Mouse (Mus musculus) adipocyte (in vitro differentiated cells): ENCODE measurements at regions not wholly inside any gene's neighbourhood (a gene's known extent, or its start where the extent isn't known, plus 50 kb on each side); places are given as distances from the start of the nearest gene placed in this dataset.
A peak's percentile ranks its signal among the peaks of the same experiment; 100 is the strongest.

ENCODE experiments used
- DNase-seq: peaks from one replicate; pipeline ENCODE4 v3.0.0-alpha.2; 2016; ENCODE audit warnings: low spot score

DNA sequence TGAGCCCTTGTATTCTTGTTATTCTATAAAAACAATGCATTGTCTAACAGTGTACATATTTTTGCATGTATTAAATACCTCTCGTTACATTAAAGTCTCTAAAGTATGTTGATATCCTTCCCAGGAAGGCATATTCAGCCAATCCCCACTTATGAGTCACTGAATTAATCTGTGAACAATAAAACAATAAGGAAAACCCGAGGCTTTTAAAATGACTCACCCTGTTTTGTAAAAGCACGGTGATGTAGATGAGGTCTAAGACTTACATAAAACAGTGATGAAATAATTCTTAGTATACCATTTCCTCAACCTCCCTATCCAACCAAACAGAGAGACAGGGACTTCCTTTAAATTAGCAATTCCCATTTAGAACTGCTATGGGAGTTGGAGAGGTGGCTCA lies 95.8 kb downstream of the Asb7 start:
- DNase-seq, result no peak

DNA sequence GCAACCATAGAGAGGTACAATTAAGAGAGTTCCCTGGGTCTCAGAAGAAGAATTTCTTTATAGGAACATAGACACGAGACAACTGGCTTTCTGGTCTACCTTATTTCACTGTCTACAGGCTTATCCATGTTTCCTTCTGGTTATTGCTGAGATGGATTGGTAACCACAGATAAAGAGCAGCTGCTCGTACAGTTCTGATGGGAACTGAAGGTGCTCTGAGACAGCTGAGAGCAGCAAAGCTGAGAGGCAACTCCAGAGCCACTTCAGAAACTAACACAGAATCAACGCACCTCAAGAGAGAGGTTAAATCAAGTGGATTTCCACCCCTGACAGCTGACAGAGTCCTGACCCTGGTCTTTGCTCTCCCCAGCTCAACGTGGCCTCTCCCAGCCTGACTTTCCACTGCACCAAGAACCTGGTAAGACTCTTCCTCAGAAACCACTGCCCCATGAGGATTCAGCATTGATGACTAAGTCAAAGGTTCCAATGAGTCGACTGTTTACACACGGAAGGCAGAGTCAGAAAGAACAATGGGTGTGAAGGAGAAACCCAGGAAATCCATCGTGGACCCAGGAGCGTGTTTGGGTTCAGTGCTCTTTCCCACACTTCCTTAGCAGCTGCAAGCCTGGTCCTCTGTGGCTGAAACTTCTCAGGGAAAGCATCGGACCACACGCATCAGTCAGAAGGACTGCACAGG lies 97.7 kb downstream of the Asb7 start:
- DNase-seq, result no peak

GRCm38 (mm10) chr7:66586511-66586910 lies 102.9 kb downstream of the Asb7 start:
- peak; percentile 43 for DNase-seq

DNA sequence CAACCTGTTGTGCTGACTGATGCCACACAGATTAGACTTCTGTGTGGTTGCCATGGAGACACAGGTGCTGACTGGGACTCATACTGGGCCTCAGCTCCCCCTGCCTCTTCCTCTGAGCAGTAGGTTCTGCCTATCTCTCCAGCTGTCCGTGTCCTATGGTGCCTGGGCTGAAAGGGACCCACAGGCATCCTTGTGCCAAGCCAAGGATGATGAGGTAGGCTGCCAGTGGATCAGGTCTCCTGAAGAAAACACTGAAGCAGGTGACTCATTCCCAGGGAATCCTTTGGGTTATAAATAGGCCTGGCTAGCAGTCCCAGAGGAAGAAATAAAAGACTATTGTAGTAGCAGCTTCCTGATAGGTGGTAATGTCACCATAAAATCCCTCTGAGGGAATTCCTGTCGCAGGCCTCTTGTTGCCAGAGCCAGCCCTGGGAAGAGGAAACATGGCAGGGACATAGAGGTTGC lies 108.7 kb downstream of the Asb7 start:
- no peak for DNase-seq

- no peak for DNase-seq
Observed at GRCm38 (mm10) chr7:66576261-66576660, 113.1 kb downstream of the Asb7 start.

DNA sequence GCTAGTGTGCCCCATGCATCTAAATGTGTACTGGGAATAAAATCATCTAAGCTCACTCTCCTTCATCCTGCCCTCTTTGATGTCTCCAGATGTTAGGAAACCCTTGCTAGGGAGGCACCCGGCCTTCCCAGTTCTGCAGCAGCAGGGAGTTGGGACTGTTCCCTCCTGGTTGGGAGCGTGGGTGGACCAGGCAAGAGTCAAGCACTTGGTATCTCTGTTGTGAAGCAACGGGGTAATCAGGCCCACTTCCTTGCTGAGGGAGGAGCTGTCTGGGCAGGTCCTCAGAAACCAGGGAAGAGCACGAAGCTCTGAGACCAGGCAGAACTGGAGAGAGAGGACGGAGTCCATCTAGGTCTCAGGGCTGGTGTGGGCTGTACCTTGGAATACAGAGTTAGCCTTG lies 117.9 kb downstream of the Asb7 start:
- DNase-seq, result no peak

- DNase-seq, result no peak
Observed at GRCm38 (mm10) chr7:66547694-66548093, 120.4 kb upstream of the Aldh1a3 start.

DNA sequence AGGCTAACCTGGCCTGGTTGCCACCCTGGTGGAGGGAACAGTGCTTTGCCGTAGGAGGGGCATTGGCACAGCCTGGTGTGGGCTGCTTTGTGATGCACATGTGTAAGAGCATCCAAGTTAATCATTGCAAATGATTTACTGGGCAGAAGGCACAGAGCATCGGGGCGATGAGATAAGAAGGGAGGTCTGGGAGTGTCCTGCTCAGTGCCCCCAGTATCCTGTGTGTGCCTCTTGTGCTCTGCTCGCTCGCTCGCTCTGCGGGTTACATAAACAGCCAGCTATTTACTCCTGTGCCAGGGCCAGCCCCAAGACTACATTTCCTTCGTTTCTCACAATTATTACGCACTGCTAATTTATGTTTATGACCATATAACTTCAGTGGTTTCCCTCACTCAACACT lies 117.9 kb upstream of the Aldh1a3 start:
- no peak for DNase-seq

- no peak for DNase-seq
Observed at GRCm38 (mm10) chr7:66544352-66545053, 117.2 kb upstream of the Aldh1a3 start.

DNA sequence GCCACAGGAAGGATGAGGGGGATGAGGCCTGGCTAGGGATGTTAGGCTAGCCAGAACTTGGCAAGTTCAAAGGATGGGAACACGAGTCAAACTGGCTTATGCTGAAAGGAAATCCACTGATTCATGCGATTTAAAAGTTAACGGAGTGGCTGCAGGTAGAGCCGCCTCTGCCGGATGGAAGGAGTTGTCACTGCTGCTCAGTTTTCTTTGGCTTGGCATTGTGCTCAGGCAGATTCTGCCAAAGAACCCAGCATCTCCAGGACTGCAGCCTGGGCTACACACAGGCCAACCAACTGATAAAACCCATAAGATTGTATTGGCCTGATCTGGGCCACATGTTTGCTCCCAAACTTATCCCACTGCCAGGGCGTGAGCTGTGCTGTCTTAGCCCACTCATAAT lies 105.3 kb upstream of the Aldh1a3 start:
- no peak for DNase-seq

DNA sequence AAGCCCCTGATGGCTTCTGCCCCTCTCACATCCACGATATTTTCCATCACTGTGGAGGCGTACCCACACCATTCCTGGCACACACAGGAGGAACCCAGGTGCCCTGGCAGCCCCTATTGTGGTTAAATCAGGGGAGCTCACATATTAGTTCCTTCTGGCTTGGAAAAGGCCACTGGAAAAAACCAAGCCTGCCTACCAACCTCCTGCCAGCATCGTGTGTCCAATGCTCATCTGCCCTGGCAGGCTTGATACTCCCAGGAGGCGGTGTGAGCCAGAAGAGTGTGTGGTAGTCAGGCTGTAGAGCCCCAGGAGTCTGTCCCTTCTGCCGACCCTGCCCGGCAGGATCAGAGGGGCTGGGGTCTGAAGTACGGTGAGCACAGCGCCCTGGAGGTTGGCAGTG lies 104.7 kb upstream of the Aldh1a3 start:
- no peak for DNase-seq

GRCm38 (mm10) chr7:66531111-66531510 lies 103.8 kb upstream of the Aldh1a3 start:
- no peak for DNase-seq

- DNase-seq, result peak; percentile 84
Observed at GRCm38 (mm10) chr7:66528881-66529280, 101.6 kb upstream of the Aldh1a3 start.

- no peak for DNase-seq
Observed at GRCm38 (mm10) chr7:66523959-66524358, 96.6 kb upstream of the Aldh1a3 start.

DNA sequence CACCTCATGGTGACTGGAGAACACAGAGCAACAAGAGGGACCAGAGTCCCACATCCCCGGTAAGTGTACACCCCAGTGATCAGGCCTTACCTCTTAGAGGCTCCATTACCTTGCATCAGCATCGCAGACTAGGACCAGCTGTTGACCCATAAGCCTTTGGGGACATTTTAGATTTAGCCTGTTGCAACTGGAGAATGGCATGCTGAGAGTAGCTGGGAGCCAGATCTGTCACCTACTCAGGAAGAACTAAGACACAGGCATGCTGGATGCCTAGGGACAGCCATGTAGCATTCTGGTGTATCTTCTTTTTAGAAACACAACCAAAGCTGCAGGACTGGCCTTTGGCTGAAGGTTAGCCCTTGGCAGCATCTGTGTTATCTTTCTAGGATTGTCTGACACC lies 94.2 kb upstream of the Aldh1a3 start:
- no peak for DNase-seq

DNA sequence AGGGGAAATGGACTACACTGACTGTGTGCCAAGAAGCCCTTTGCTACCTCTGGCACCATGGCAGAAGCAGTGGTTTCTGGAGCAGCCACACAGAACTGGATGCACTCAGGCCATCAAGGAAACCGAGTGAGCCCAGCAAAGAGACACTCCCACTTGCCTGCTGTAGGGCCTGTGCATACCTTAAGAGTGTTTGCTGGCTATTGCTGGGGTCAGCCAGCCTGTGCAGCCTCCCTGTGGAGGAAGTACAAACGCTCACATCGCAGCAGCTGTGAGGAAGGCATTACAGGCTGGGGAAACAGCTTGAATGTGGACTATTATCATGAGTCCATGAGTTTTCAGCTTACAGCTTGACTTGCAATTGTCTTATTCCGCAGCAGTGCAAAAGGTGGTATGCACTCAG lies 88.8 kb upstream of the Aldh1a3 start:
- peak; percentile 42 for DNase-seq

DNA sequence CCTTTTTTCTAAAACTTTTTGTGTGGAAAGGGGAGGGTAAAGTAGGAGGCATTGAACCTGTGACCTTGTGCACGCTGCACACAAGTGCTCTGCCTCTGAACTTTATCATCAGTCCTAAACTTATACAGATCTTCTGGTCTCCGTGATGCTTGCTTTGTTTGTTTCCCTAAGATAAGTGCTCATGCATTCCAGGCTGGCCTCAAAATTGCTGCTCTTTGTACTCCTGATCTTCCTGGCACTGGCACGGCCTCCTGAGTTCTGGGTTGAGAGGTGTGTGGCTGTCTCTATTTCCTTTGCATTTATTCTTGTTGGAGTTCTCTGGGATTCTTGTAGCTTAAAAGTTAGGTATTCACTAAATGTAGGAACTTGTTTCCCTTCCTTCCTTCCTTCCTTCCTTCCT lies 86.1 kb upstream of the Aldh1a3 start:
- no peak for DNase-seq

GRCm38 (mm10) chr7:66505734-66506133 lies 78.4 kb upstream of the Aldh1a3 start:
- DNase-seq, result no peak

DNA sequence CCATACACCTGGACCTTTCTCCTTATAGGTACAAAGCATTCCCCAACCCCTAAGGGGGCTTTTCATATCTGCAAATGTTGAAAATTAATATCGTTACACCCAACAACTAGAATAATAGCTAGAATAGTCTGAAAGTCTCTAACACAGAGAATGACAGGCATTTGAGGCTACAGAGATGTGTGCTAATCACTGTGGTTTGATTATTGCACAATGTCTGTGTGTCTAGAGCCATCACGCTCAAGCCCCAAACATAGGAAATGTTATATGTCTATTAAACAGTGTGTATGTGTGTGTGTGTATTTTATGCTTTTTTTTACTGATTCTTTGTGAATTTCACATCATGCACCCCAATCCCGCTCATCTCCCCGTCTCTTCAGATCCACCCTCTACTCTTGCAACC lies 77.2 kb upstream of the Aldh1a3 start:
- no peak for DNase-seq

DNA sequence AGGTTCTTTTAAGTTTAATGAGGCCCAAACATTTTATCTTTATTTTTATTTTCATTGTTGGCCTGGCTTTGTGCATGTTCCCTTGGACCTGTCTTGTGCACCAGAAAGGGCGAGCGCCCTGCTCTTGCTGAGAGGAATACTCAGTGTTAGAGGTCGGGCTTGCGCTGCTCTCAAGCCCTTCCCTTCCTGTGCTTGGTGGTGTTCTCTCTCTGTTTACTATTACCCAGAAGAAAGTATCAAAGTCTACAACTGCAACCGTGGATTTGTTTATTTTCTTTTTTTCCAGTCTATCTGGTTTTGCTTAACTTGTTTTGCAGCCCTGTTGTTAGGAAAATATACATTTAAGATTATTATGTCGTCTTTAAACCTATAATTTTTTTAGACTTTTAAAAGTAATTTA lies 74.1 kb upstream of the Aldh1a3 start:
- no peak for DNase-seq

- no peak for DNase-seq
Observed at GRCm38 (mm10) chr7:66497480-66497879, 70.2 kb upstream of the Aldh1a3 start.

- DNase-seq, result no peak
Observed at GRCm38 (mm10) chr7:66493216-66493885, 66.0 kb upstream of the Aldh1a3 start.

GRCm38 (mm10) chr7:66492748-66493147 lies 65.4 kb upstream of the Aldh1a3 start:
- DNase-seq, result no peak
